Mouse (Mus musculus) limb, embryonic 11.5 days (tissue): Measurements from ENCODE around the gene Tprn. TPM values are rescaled to one million over a fixed set of nuclear protein-coding genes. Genes with fewer than 3 reads are reported as not detected.
A peak's percentile ranks its signal among the peaks of the same experiment; 100 is the strongest.

ENCODE experiments used
- ATAC-seq: fragments of 200-750 bp; cut with Nextera tagmentation; 2 replicates; pipeline ENCODE4 v1.8.0; 2017; ENCODE audit warnings: low read depth; ENCODE audit not compliant: insufficient number of reproducible peaks, low FRiP score, low TSS enrichment
- DNase-seq: peaks from one replicate; pipeline ENCODE4 v3.0.0-alpha.2; 2015; ENCODE audit warnings: low spot score
- H3K27ac ChIP-seq: fragments of 300-500 bp; sonication (generic); replicated peaks from 2 replicates; pipeline ENCODE4 v1.5.1; 2014; ENCODE audit warnings: low read depth, mild to moderate bottlenecking, low read length
- H3K27me3 ChIP-seq: fragments of 300-500 bp; sonication (generic); 2 replicates; pipeline ENCODE4 v1.6.1; 2014; ENCODE audit warnings: mild to moderate bottlenecking, low read length, mixed read lengths; ENCODE audit not compliant: control insufficient read depth, insufficient read depth
- H3K36me3 ChIP-seq: fragments of 300-500 bp; sonication (generic); 2 replicates; pipeline ENCODE4 v1.6.1; 2014; ENCODE audit warnings: mild to moderate bottlenecking, low read length, moderate library complexity, mixed read lengths; ENCODE audit not compliant: control insufficient read depth, insufficient read depth
- H3K4me1 ChIP-seq: fragments of 300-500 bp; sonication (generic); 2 replicates; pipeline ENCODE4 v1.6.1; 2014; ENCODE audit warnings: low read length, mixed read lengths; ENCODE audit not compliant: control insufficient read depth, insufficient read depth
- H3K4me2 ChIP-seq: fragments of 300-500 bp; sonication (generic); 2 replicates; pipeline ENCODE4 v1.6.1; 2014; ENCODE audit warnings: low read depth, mild to moderate bottlenecking, moderate library complexity; ENCODE audit not compliant: severe bottlenecking
- H3K4me3 ChIP-seq: fragments of 300-500 bp; sonication (generic); 2 replicates; pipeline ENCODE4 v1.5.1; 2014; ENCODE audit warnings: low read depth, low read length
- H3K9ac ChIP-seq: fragments of 300-500 bp; sonication (generic); 2 replicates; pipeline ENCODE4 v1.6.1; 2014; ENCODE audit warnings: mild to moderate bottlenecking, low read length
- H3K9me3 ChIP-seq: fragments of 300-500 bp; sonication (generic); 2 replicates; pipeline ENCODE4 v1.6.1; 2016; ENCODE audit warnings: low read length; ENCODE audit not compliant: control insufficient read depth
- WGBS: fragments of 180-500 bp; shearing (Covaris S2); extraction: QIAGEN DNeasy Blood & Tissue Kit; methylation state at CpG from one replicate; pipeline ENCODE4 v1.1.7; 2014; 5-methylcytosine and 5-hydroxymethylcytosine counted together
- polyA plus RNA-seq: library from polyadenylated mRNA; unstranded; fragments of >200 nt; fragmentation: Nextera tagmentation; extraction: Ambion mirVana; gene quantifications from 2 replicates; pipeline ENCODE4 v1.2.1, GENCODE M21; 2014

Gene Tprn
- polyA plus RNA-seq, 1 experiment from 2014 or later = 5.7 TPM

GRCm38 (mm10) chr2:25240310-25240709 is 22.1 kb upstream of the Tprn start:
- H3K4me1 ChIP-seq = peaks cover 11% of the 10 kb centered on the region; the same call in 1 of the 2 replicates
- H3K27ac ChIP-seq = no peak overlapping the region
- H3K36me3 ChIP-seq = peaks cover under 1% of the 10 kb centered on the region; the same call in 1 of the 2 replicates
- no peaks in the 10 kb centered on the region for H3K9me3 ChIP-seq
- peak overlapping the region; percentile 26 for H3K4me3 ChIP-seq
- no peak for DNase-seq
- no peak for ATAC-seq
- H3K4me2 ChIP-seq = peak overlapping the region; percentile 96
- WGBS = 52% methylated on average over 8 of the region's 8 CpGs
- H3K9ac ChIP-seq = no peak overlapping the region; the same call in 1 of the 2 replicates
- peaks cover 29% of the 10 kb centered on the region for H3K27me3 ChIP-seq

GRCm38 (mm10) chr2:25240723-25241437 is 21.5 kb upstream of the Tprn start:
- under 1% methylated on average over 29 of the region's 29 CpGs for WGBS
- Histone ChIP-seq H3K9ac (peak overlapping the region; percentile 23), H3K36me3 (peaks cover 3% of the 10 kb centered on the region; the same call in 1 of the 2 replicates), H3K4me3 (peak overlapping the region; percentile 26), H3K27ac (no peak overlapping the region), H3K9me3 (no peaks in the 10 kb centered on the region), H3K27me3 (peaks cover 29% of the 10 kb centered on the region), H3K4me1 (peaks cover 11% of the 10 kb centered on the region; the same call in 1 of the 2 replicates), H3K4me2 (peak overlapping the region; percentile 96)
- ATAC-seq (peak; percentile 79), DNase-seq (peak; percentile 79)

GRCm38 (mm10) chr2:25241438-25241775 is 21.0 kb upstream of the Tprn start:
- Histone ChIP-seq H3K4me2 (peak overlapping the region; percentile 96), H3K36me3 (peaks cover 3% of the 10 kb centered on the region), H3K9ac (no peak overlapping the region), H3K27ac (no peak overlapping the region), H3K4me3 (peak overlapping the region; percentile 43; the same call in 1 of the 2 replicates), H3K9me3 (no peaks in the 10 kb centered on the region), H3K27me3 (peaks cover 29% of the 10 kb centered on the region), H3K4me1 (peaks cover 11% of the 10 kb centered on the region; the same call in 1 of the 2 replicates)
- 0 out of 2 replicates have a peak, but pooled peaks have one; percentile 12 for ATAC-seq
- DNase-seq = no peak
- 19% methylated on average over 6 of the region's 6 CpGs for WGBS

- H3K4me1 ChIP-seq = peaks cover 11% of the 10 kb centered on the region; the same call in 1 of the 2 replicates
- peak within 1 kb of the TSS; percentile 96 for H3K4me2 ChIP-seq
- peak; percentile 45 for DNase-seq
- peak within 1 kb of the TSS; percentile 40 for H3K9ac ChIP-seq
- peaks cover 5% of the 10 kb centered on the region for H3K36me3 ChIP-seq
- peaks cover 29% of the 10 kb centered on the region for H3K27me3 ChIP-seq
- under 1% methylated on average over 44 of the region's 59 CpGs for WGBS
- H3K9me3 ChIP-seq = no peaks in the 10 kb centered on the region
- H3K27ac ChIP-seq = no peak within 1 kb of the TSS
- peak within 1 kb of the TSS; percentile 43 for H3K4me3 ChIP-seq
- no peak for ATAC-seq
Observed at GRCm38 (mm10) chr2:25242101-25242506, 20.3 kb upstream of the Tprn start, which contains the start of the genes Rnf208 and Cysrt1. TSS of gene Rnf208 (plus strand) at chr2:25242255. TSS of gene Cysrt1 (minus strand) at chr2:25242452.

- Histone ChIP-seq H3K27ac (no peak overlapping the region), H3K36me3 (peaks cover 9% of the 10 kb centered on the region), H3K4me2 (no peak overlapping the region), H3K4me3 (no peak overlapping the region), H3K9ac (no peak overlapping the region), H3K9me3 (no peaks in the 10 kb centered on the region), H3K4me1 (peaks cover 11% of the 10 kb centered on the region; the same call in 1 of the 2 replicates), H3K27me3 (peaks cover 29% of the 10 kb centered on the region)
- ATAC-seq = no peak
- WGBS = 79% methylated on average over 8 of the region's 8 CpGs
- no peak for DNase-seq
Observed at GRCm38 (mm10) chr2:25243342-25243741, 19.1 kb upstream of the Tprn start.

GRCm38 (mm10) chr2:25244144-25244543 is 18.3 kb upstream of the Tprn start:
- no peak overlapping the region for H3K4me3 ChIP-seq
- no peak for ATAC-seq
- H3K9me3 ChIP-seq = no peaks in the 10 kb centered on the region
- peaks cover 11% of the 10 kb centered on the region; the same call in 1 of the 2 replicates for H3K4me1 ChIP-seq
- no peak overlapping the region for H3K9ac ChIP-seq
- H3K27ac ChIP-seq = no peak overlapping the region
- H3K27me3 ChIP-seq = peaks cover 28% of the 10 kb centered on the region
- no peak overlapping the region for H3K4me2 ChIP-seq
- WGBS = 90% methylated on average over 4 of the region's 4 CpGs
- no peak for DNase-seq
- H3K36me3 ChIP-seq = peaks cover 9% of the 10 kb centered on the region

GRCm38 (mm10) chr2:25246183-25247072 is 16.0 kb upstream of the Tprn start, which contains the start of gene AL732309.1:
TSS of gene AL732309.1 (minus strand) at chr2:25246863.
- no peak for DNase-seq
- no peak within 1 kb of the TSS for H3K9ac ChIP-seq
- 91% methylated on average over 10 of the region's 10 CpGs for WGBS
- H3K27ac ChIP-seq = no peak within 1 kb of the TSS
- no peak within 1 kb of the TSS for H3K4me2 ChIP-seq
- peaks cover 11% of the 10 kb centered on the region for H3K36me3 ChIP-seq
- H3K27me3 ChIP-seq = peaks cover 21% of the 10 kb centered on the region
- H3K4me3 ChIP-seq = no peak within 1 kb of the TSS
- H3K4me1 ChIP-seq = 0 out of 2 replicates have a peak, but pooled peaks cover 3% of the 10 kb centered on the region
- ATAC-seq = no peak
- no peaks in the 10 kb centered on the region for H3K9me3 ChIP-seq

GRCm38 (mm10) chr2:25252331-25252730 is 10.1 kb upstream of the Tprn start:
- no peak overlapping the region for H3K4me2 ChIP-seq
- H3K27me3 ChIP-seq = no peaks in the 10 kb centered on the region
- H3K4me1 ChIP-seq = peaks cover 5% of the 10 kb centered on the region; the same call in 1 of the 2 replicates
- 91% methylated on average over 1 of the region's 1 CpGs for WGBS
- H3K36me3 ChIP-seq = peaks cover 5% of the 10 kb centered on the region
- no peak overlapping the region for H3K9ac ChIP-seq
- H3K27ac ChIP-seq = no peak overlapping the region
- H3K4me3 ChIP-seq = no peak overlapping the region
- no peak for DNase-seq
- ATAC-seq = no peak
- H3K9me3 ChIP-seq = no peaks in the 10 kb centered on the region
